Mouse (Mus musculus): ENCODE data around the gene Stil.

GRCm38 (mm10) chr4:114983020-114983419 is 16.9 kb upstream of the Stil start:
- TF ChIP-seq CTCF (IDR thresholded peaks at IDR 0.05; ENCODE audit: insufficient read depth, low read length) (peak; percentile 11; the same call in 1 of the 2 replicates), POLR2A (IDR thresholded peaks at IDR 0.05; ENCODE audit: borderline replicate concordance, extremely low read depth, low read depth, low read length) (no peak)
